Mouse (Mus musculus) small intestine, adult 2 months (tissue): Measurements from ENCODE around the gene Mapkapk3.

Experiments
- CTCF ChIP-seq: fragments of 200-500 bp; IDR thresholded peaks from 2 replicates; pipeline ENCODE4 v1.5.1; 2012; ENCODE audit warnings: low read depth, mild to moderate bottlenecking, control low read depth, inconsistent platforms, low read length, moderate library complexity, mixed read lengths; ENCODE audit not compliant: insufficient replicate concordance, insufficient read length; ENCODE audit errors: extremely low read depth
- POLR2A ChIP-seq: fragments of 200-500 bp; IDR thresholded peaks from 2 replicates; pipeline ENCODE4 v1.6.1; 2012; ENCODE audit warnings: low read depth, mild to moderate bottlenecking, control low read depth, inconsistent platforms, low read length, moderate library complexity

DNA sequence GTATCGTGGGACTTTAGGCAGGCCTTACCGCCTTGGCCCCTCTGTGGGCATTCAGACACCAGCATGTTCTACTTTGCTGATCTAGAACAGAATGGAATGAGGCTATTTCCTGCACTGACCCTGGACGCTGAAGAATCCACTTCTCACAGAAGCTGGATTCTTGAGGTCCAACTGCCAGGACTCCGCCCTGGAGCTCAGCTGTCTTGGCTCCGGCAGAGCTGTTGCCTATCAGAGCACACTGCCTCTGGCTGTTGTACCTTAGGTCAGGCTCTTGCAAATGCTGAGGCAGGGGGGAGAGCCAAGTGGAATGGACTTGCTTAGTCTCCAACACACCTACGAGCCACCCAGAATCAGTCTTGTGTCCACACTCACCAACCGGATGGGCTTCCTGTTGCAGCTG, 36.2 kb upstream of the Mapkapk3 start:
- no peak for TF ChIP-seq CTCF
- TF ChIP-seq POLR2A = no peak
